Mouse (Mus musculus) heart, postnatal 14 days (tissue): ENCODE measurements around the gene Fbxo48. TPM values are rescaled to one million over a fixed set of nuclear protein-coding genes. Genes with fewer than 3 reads are reported as not detected.

Source experiments
- DNase-seq, 2 experiments: peaks; one replicate each; pipeline ENCODE4 v3.0.0; 2021 to 2022
- intact Hi-C: fragments of 180-260 bp; cut with DNase I; formaldehyde crosslinking; loops from one replicate; pipeline ENCODE4 v1.15.1; 2025
- long read RNA-seq, 2 experiments: library from polyadenylated mRNA; stranded (forward); transcript quantifications; one replicate each; pipeline ENCODE4 v2.0.0; 2021
- total RNA-seq, 2 experiments: library from RNA; stranded (reverse); gene quantifications; 2 replicates each; pipeline ENCODE4 v1.2.3; 2021

Fbxo48 gene
- under 1 TPM; 0.50 to 0.61 TPM for total RNA-seq
- long read RNA-seq, experiment 1 = 0 reads
- long read RNA-seq, experiment 2 = 0 reads

- peak; percentile 92 to 96 for DNase-seq
- intact Hi-C loops = loop anchor here (5.0 kb wide), 1 partner anchor 211 kb away; no protein-coding TSS in a partner anchor
Observed at GRCm38 (mm10) chr11:16950976-16951760, at the start of gene Fbxo48. TSS of gene Fbxo48 (plus strand) at chr11:16951375.

GRCm38 (mm10) chr11:16904302-16905011 lies 46.7 kb upstream of the Fbxo48 start:
- DNase-seq = peak in 1 of 2 experiments; percentile 19
- intact Hi-C loops = no loop called here

- no peak for DNase-seq
- intact Hi-C loops = no loop called here
Observed at GRCm38 (mm10) chr11:16905012-16905332, 46.2 kb upstream of the Fbxo48 start.

GRCm38 (mm10) chr11:16906530-16906929 lies 44.6 kb upstream of the Fbxo48 start:
- DNase-seq = no peak
- intact Hi-C loops = no loop called here

- intact Hi-C loops = no loop called here
- DNase-seq = no peak
Observed at GRCm38 (mm10) chr11:16907517-16908129, 43.6 kb upstream of the Fbxo48 start.

- intact Hi-C loops = no loop called here
- DNase-seq = no peak
Observed at GRCm38 (mm10) chr11:16914756-16915155, 36.4 kb upstream of the Fbxo48 start.

GRCm38 (mm10) chr11:16915850-16916249 lies 35.3 kb upstream of the Fbxo48 start:
- intact Hi-C loops = no loop called here
- DNase-seq = no peak

GRCm38 (mm10) chr11:16917512-16917911 lies 33.7 kb upstream of the Fbxo48 start:
- intact Hi-C loops = no loop called here
- no peak for DNase-seq

- no peak for DNase-seq
- intact Hi-C loops = no loop called here
Observed at GRCm38 (mm10) chr11:16932159-16932558, 19.0 kb upstream of the Fbxo48 start.

GRCm38 (mm10) chr11:16935577-16936236 lies 15.5 kb upstream of the Fbxo48 start:
- intact Hi-C loops = no loop called here
- no peak for DNase-seq

- intact Hi-C loops = no loop called here
- DNase-seq = no peak
Observed at GRCm38 (mm10) chr11:16941103-16941793, 9.9 kb upstream of the Fbxo48 start.

- intact Hi-C loops = no loop called here
- DNase-seq = no peak
Observed at GRCm38 (mm10) chr11:16941973-16942452, 9.2 kb upstream of the Fbxo48 start.

- intact Hi-C loops = no loop called here
- no peak for DNase-seq
Observed at GRCm38 (mm10) chr11:16943016-16943415, 8.2 kb upstream of the Fbxo48 start.

- peak; percentile 40 to 73 for DNase-seq
- intact Hi-C loops = loop anchor here (1.0 kb wide), 1 partner anchor 423 kb away; no protein-coding TSS in a partner anchor
Observed at GRCm38 (mm10) chr11:16948756-16949155, 2.4 kb upstream of the Fbxo48 start.

- no peak for DNase-seq
- intact Hi-C loops = loop anchor here (5.0 kb wide), 1 partner anchor 212 kb away; no protein-coding TSS in a partner anchor
Observed at GRCm38 (mm10) chr11:16950226-16950975, 774 bp upstream of the Fbxo48 start.

- DNase-seq = no peak
- intact Hi-C loops = loop anchor here (5.0 kb wide), 1 partner anchor 211 kb away; no protein-coding TSS in a partner anchor
Observed at GRCm38 (mm10) chr11:16951761-16952010, 511 bp downstream of the Fbxo48 start.

- intact Hi-C loops = no loop called here
- no peak for DNase-seq
Observed at GRCm38 (mm10) chr11:16956115-16956862, 5.1 kb downstream of the Fbxo48 start.

GRCm38 (mm10) chr11:16957030-16957429 lies 5.9 kb downstream of the Fbxo48 start:
- intact Hi-C loops = no loop called here
- DNase-seq = no peak

GRCm38 (mm10) chr11:16958520-16958919 lies 7.3 kb downstream of the Fbxo48 start:
- DNase-seq = no peak
- intact Hi-C loops = no loop called here
